Mouse (Mus musculus) limb, embryonic 14.5 days (tissue): ENCODE measurements around the gene Bmp6. TPM values are rescaled to one million over a fixed set of nuclear protein-coding genes. Genes with fewer than 3 reads are reported as not detected.

Experiments used
- ATAC-seq: fragments of 200-750 bp; cut with Nextera tagmentation; 2 replicates; pipeline ENCODE4 v1.8.0; 2017; ENCODE audit warnings: low read depth, moderate number of reproducible peaks, moderate TSS enrichment; ENCODE audit not compliant: low FRiP score
- DNase-seq: peaks from one replicate; pipeline ENCODE4 v3.0.0-alpha.2; 2015; ENCODE audit warnings: low spot score
- H3K27ac ChIP-seq: fragments of 300-500 bp; sonication (generic); replicated peaks from 2 replicates; pipeline ENCODE4 v1.5.1; 2014; ENCODE audit warnings: low read depth, mild to moderate bottlenecking, low read length, moderate library complexity, mixed read lengths
- H3K27me3 ChIP-seq: fragments of 300-500 bp; sonication (generic); 2 replicates; pipeline ENCODE4 v1.6.1; 2014; ENCODE audit warnings: low read length, mixed read lengths; ENCODE audit not compliant: control insufficient read depth, insufficient read depth
- H3K36me3 ChIP-seq: fragments of 300-500 bp; sonication (generic); 2 replicates; pipeline ENCODE4 v1.6.1; 2014; ENCODE audit warnings: mild to moderate bottlenecking, low read length, moderate library complexity, mixed read lengths; ENCODE audit not compliant: control insufficient read depth, insufficient read depth
- H3K4me1 ChIP-seq: fragments of 300-500 bp; sonication (generic); 2 replicates; pipeline ENCODE4 v1.6.1; 2014; ENCODE audit warnings: antibody characterized with exemption, low read length, mixed read lengths; ENCODE audit not compliant: control insufficient read depth, insufficient read depth
- H3K4me2 ChIP-seq: fragments of 300-500 bp; sonication (generic); replicated peaks from 2 replicates; pipeline ENCODE4 v1.6.1; 2014; ENCODE audit warnings: low read depth, mild to moderate bottlenecking, low read length, moderate library complexity; ENCODE audit not compliant: severe bottlenecking
- H3K4me3 ChIP-seq: fragments of 300-500 bp; sonication (generic); replicated peaks from 2 replicates; pipeline ENCODE4 v1.5.1; 2014; ENCODE audit warnings: low read length
- H3K9ac ChIP-seq: fragments of 300-500 bp; sonication (generic); 2 replicates; pipeline ENCODE4 v1.6.1; 2014; ENCODE audit warnings: mild to moderate bottlenecking, low read depth, low read length, moderate library complexity; ENCODE audit not compliant: severe bottlenecking
- H3K9me3 ChIP-seq: fragments of 300-500 bp; sonication (generic); 2 replicates; pipeline ENCODE4 v1.6.1; 2016; ENCODE audit warnings: low read length; ENCODE audit not compliant: control insufficient read depth
- POLR2A ChIP-seq: fragments of 200-500 bp; IDR thresholded peaks from 2 replicates; pipeline ENCODE4 v1.8.0; 2012; ENCODE audit warnings: inconsistent platforms, mild to moderate bottlenecking, moderate library complexity, borderline replicate concordance; ENCODE audit not compliant: insufficient read depth, insufficient read length; ENCODE audit errors: extremely low read depth
- WGBS: fragments of 180-500 bp; shearing (Covaris S2); extraction: QIAGEN DNeasy Blood & Tissue Kit; methylation state at CpG from one replicate; pipeline ENCODE4 v1.1.7; 2014; 5-methylcytosine and 5-hydroxymethylcytosine counted together
- polyA plus RNA-seq, 2 experiments: library from polyadenylated mRNA; depleted of rRNA in 1 of 2; stranded (reverse) in 1 of 2; unstranded in 1 of 2; fragments of >200 nt; fragmentation: Nextera tagmentation in 1 of 2; extraction: Ambion mirVana in 1 of 2; gene quantifications; 2 replicates each; pipeline versions ENCODE4 v1.2.1 to v1.2.3; 2012 to 2014

Gene Bmp6
- polyA plus RNA-seq, 2 experiments: 1.9 to 6.6 TPM

DNA sequence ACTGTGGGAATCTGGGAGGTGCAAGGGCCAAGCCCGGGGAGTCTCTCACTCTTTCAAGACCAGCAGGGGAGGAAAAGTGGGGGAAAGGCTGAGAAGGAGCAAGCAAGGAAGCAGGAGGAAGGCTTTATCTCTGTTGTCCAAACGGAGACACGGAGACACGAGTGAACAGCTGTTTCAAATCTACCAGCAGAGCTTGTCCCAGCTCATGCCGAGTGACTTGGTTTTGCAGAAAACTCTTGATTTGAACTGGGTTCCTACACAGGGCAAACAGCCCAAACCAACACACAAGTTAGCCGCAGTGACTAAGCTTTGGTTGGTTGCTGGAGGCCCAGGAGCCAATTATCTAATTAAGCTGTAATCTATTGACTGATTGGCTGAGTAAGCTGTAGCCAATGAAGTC is 189.1 kb downstream of the Bmp6 start:
- Histone ChIP-seq H3K9me3 (no peaks in the 10 kb centered on the region), H3K27ac (no peak overlapping the region), H3K4me1 (no peaks in the 10 kb centered on the region), H3K4me3 (no peak overlapping the region), H3K36me3 (no peaks in the 10 kb centered on the region), H3K4me2 (no peak overlapping the region), H3K9ac (no peak overlapping the region), H3K27me3 (no peaks in the 10 kb centered on the region)
- TF ChIP-seq POLR2A: no peak
- ATAC-seq (no peak), DNase-seq (no peak)
- WGBS: 34% methylated on average over 6 of the region's 6 CpGs

- no peaks in the 10 kb centered on the region for H3K9me3 ChIP-seq
- no peak overlapping the region for H3K4me3 ChIP-seq
- WGBS: 85% methylated on average over 6 of the region's 6 CpGs
- H3K4me2 ChIP-seq: no peak overlapping the region
- no peak overlapping the region for H3K27ac ChIP-seq
- ATAC-seq (no peak), DNase-seq (no peak)
- H3K9ac ChIP-seq: no peak overlapping the region
- no peaks in the 10 kb centered on the region for H3K36me3 ChIP-seq
- no peaks in the 10 kb centered on the region for H3K4me1 ChIP-seq
- TF ChIP-seq POLR2A: no peak
- H3K27me3 ChIP-seq: no peaks in the 10 kb centered on the region
Observed at GRCm38 (mm10) chr13:38534731-38535130, 189.8 kb downstream of the Bmp6 start.

GRCm38 (mm10) chr13:38537521-38537920 is 192.6 kb downstream of the Bmp6 start:
- no peak for ATAC-seq
- Histone ChIP-seq H3K27me3 (no peaks in the 10 kb centered on the region), H3K27ac (no peak overlapping the region), H3K4me1 (no peaks in the 10 kb centered on the region), H3K9ac (no peak overlapping the region), H3K9me3 (no peaks in the 10 kb centered on the region), H3K4me2 (no peak overlapping the region), H3K36me3 (no peaks in the 10 kb centered on the region), H3K4me3 (no peak overlapping the region)
- TF ChIP-seq POLR2A: no peak
- no peak for DNase-seq

- Histone ChIP-seq H3K4me1 (no peaks in the 10 kb centered on the region), H3K4me3 (no peak overlapping the region), H3K36me3 (no peaks in the 10 kb centered on the region), H3K27ac (no peak overlapping the region), H3K27me3 (no peaks in the 10 kb centered on the region), H3K4me2 (no peak overlapping the region), H3K9ac (no peak overlapping the region), H3K9me3 (no peaks in the 10 kb centered on the region)
- DNase-seq (no peak), ATAC-seq (no peak)
- WGBS: 88% methylated on average over 7 of the region's 7 CpGs
- no peak for TF ChIP-seq POLR2A
Observed at GRCm38 (mm10) chr13:38539192-38539900, 194.4 kb downstream of the Bmp6 start.

DNA sequence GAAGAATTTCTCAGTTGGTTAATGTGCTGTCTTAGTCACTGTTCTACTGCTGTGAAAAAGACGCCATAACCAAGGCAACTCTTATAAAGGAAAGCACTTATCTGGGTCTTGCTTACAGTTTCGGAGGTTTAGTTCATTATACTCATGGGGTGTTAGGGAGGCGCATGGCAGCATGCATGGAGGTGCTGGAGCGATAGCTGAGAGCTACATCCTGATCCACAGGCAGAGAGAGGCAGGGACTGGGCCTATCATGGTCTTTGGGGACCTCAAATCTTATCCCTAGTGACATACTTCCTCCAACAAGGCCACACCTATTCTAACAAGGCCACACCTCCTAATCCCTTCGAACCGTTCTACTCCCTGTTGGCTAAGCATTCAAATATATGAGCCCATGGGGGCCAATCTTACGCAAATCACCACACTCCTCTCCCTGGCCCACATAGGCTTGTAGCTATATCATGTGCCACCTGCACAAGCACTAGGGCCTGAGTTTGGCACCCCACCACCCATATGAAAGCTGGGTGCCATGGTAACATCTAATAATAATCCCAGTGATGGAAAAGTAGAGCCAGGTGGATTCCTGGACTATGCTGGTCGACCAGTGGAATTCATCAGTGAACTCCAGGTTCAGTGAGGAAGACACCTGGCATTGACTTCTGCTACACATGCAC is 198.7 kb downstream of the Bmp6 start:
- Histone ChIP-seq H3K9me3 (no peaks in the 10 kb centered on the region), H3K9ac (no peak overlapping the region), H3K36me3 (no peaks in the 10 kb centered on the region), H3K27ac (no peak overlapping the region), H3K4me3 (no peak overlapping the region), H3K4me1 (no peaks in the 10 kb centered on the region), H3K4me2 (no peak overlapping the region), H3K27me3 (no peaks in the 10 kb centered on the region)
- DNase-seq (no peak), ATAC-seq (no peak)
- 81% methylated on average over 8 of the region's 8 CpGs for WGBS
- no peak for TF ChIP-seq POLR2A
